Comparison of ENCODE assay signal across 15 mouse cellular contexts in the genomic region with DNA sequence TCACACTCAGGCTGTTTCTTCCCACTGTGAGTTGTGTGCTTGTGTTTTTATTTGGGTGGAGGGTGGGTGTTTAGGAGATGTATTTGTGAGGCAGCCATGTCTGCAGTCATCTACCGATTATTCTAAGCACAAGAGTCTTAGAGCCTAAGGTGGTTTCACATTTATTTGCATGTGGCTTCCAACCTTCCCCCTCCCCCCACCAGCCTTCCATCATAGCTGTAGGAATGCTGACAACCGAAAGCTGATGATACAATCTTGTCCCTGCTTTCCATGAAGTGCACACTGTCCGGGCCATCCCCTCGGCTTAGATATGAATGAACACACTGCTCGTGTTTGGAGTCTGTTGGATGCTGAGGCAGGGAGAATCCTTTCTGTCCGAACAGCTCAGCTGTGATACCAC.
"Had no signal": no experiment of that assay in that cellular context is flagged by ENCODE, and none has a peak within 500 bp of the region (broad histone marks: within the 10 kb centered on the region; RNA-seq: fewer than 3 reads in every experiment).

No protein-coding gene starts in this region.

- H3K27ac ChIP-seq: lung, embryonic 15.5 days; midbrain, embryonic 10.5 days; neural tube, embryonic 12.5 days; stomach, embryonic 15.5 days had no signal

- H3K9ac ChIP-seq: lung, embryonic 15.5 days; neural tube, embryonic 12.5 days; stomach, embryonic 15.5 days had no signal

- DNase-seq: kidney, adult 2 months; kidney, postnatal 25 days; layer of hippocampus, adult 9-11 months; left cerebral cortex, postnatal 4 days; midbrain, embryonic 14.5 days; retina, postnatal 1 day; right cerebral cortex, postnatal 14 days; thymus, adult 2 months; thymus, postnatal 25 days had no signal

- H3K27me3 ChIP-seq: lung, embryonic 15.5 days; neural tube, embryonic 12.5 days; stomach, embryonic 15.5 days had no signal

- H3K4me1 ChIP-seq: stomach, embryonic 15.5 days had no signal

- ATAC-seq: intestine, embryonic 16.5 days had no signal

- H3K9me3 ChIP-seq: lung, embryonic 15.5 days; midbrain, embryonic 10.5 days; neural tube, embryonic 12.5 days; stomach, embryonic 15.5 days had no signal

- H3K4me2 ChIP-seq: liver, embryonic 11.5 days; lung, embryonic 15.5 days; neural tube, embryonic 12.5 days; stomach, embryonic 15.5 days had no signal

- H3K4me3 ChIP-seq: lung, embryonic 15.5 days; midbrain, embryonic 10.5 days; neural tube, embryonic 12.5 days; stomach, embryonic 15.5 days had no signal

- H3K36me3 ChIP-seq: lung, embryonic 15.5 days; midbrain, embryonic 10.5 days; neural tube, embryonic 12.5 days; stomach, embryonic 15.5 days had no signal
